Mouse (Mus musculus) ovary, postnatal 36 days (tissue): ENCODE data around the gene BC051665.
A peak's percentile ranks its signal among the peaks of the same experiment; 100 is the strongest.

Source experiments
- DNase-seq: peaks from one replicate; pipeline ENCODE4 v3.0.0; 2022; ENCODE audit warnings: low spot score, mixed read lengths

BC051665 gene

DNA sequence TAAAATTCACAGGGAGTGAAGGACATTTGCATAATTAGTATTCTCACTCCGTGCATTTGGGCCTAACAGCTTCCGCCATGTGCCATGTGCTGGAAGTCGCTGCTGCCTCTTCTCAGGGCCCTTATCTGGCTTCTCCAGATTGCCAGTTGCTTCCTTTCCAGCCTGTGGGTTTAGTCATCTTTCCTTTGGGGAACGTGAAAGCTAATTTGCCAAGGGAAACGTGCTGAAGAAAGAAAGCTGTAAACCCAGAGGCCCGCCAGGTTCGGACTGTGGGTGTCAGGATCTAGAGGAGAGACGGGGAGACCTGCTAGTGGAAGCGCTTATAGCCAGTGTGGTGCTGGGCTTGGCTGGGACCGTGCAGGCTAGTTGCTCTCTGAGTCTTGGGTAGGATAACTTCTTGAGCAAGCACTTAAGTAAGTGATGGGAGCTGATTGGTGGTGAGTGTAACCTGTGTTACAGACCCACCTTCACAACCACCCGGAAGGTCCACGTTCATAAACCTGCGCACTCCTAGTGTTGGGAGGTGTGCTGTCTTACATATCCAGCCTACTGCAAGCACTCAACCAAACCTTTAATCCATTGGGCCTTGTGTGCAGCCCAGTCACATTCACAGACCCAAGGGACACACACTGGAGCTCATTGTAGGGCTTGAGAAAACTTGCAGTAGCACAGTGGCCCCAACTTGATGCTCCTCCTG, 42.6 kb downstream of the BC051665 start:
- DNase-seq: no peak

DNA sequence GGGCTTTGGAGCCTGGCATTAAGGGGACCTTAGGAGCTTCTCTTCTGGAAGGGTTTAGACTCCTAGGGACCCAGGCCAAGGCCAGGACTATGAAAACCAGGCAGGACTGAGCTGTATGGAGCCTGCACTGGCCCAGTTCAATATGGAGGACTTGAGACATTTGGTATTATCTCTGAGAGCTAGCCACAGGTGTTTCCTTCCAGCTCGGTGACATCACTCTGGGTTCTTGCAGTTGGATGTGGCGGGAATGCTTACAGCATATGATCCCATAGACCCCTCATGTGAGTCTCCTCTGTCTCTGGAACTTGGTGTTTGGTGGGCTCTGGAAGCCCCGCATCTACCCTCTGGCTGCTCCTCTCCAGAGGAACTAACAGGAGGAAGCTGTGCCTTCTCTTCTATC, 43.6 kb downstream of the BC051665 start:
- no peak for DNase-seq

DNA sequence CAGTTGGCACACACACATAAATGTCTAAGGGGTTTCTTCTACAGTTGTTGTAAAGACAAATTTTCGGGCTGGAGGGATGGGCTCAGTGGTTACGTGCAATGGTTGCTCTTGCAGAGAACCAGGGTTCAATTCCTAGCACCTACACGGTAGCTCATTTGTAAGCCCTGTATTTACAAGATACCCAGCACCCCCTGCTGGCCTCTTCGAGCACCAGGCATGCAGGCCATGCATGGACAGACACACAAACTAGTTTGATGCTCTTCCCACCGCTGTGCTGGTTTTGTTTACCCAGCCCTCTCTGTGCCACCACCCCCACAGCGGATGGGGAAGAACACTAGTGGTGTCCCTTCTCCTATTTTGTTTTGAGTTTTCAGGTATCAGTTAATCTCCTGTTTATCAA, 45.9 kb downstream of the BC051665 start:
- no peak for DNase-seq

DNA sequence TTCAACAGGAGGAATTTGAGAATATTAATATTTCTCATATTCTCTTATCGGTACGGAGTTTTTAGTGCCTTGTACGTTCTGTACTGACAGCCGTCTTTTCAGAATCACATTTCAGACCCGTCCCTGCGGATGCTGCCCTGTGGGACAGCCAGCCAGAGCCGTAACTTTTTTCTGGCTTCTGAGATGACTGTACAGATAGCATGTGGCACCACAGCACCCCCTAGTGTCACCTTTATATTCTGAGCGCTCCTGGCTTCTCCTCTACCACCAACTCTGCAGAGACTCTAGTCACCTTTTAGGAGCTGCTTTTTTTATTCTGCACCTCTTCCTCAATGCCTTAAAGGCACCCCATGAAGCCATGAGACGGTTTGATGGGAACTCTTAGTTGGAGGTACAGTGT, 47.7 kb downstream of the BC051665 start:
- peak; percentile 53 for DNase-seq

DNA sequence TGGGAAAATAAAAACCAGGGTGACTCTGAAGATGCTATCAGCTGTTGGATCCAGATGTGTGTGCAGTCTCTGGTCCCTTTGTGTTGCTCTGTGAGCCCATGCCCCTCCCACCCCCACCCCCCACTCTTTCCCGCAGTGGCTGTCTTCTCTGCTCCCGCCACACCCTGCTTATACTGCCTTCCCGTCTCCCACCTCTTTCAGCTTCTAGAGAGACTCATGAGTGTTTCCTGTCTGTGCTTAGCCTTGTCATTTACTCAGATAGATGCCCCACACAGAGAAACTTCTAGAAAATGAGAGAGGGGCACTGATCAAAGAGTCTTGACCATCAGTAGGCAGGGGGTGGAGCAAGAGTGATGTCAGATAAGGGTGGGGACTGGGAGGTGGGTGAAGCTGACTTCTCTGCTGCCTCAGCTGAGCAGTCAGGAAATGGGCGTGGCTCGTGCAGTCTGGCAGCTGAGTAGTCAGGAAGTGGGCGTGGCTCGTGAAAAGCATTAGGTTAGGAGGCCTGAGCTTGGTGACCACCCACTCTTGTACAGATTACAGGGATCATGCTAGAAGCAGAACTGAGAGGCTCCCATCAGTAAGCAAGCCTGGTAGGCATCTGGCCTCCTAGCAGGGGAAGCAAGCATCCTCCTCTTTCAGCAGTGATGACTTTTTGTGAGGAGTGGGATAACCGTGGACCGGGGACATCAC, 48.4 kb downstream of the BC051665 start:
- DNase-seq: peak; percentile 59

DNA sequence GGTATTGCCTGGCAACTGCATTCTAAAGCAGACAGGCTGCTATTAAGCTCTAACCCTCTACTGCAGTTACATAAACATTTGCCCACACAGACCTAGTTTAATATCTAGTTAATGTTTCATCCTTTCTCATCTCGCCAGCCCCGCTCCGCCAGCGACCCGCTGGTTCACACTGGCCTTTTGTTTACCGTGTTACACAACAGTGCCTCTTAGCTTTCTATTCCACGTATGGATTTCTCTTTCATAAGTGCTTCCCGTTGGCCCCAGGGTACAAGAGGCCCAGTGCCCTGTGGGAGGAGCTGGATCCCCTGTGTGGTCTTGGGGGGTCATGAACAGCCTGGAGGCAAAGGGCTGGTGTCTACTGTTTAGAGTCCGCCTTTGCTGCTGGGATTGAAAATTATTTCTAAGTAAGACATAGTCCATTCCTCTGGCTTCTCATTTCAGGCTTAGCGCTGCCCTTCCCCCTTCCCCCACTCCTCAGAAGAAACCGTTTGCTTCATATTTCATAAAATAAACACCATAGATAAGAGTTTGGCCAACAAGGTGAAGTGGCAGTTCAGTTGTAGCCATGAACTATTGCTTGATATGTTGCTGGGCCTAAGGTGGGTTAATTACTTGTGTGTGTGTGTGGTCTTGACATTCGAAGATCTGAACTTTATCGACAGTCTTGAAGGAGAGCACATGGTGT, 49.6 kb downstream of the BC051665 start:
- no peak for DNase-seq

DNA sequence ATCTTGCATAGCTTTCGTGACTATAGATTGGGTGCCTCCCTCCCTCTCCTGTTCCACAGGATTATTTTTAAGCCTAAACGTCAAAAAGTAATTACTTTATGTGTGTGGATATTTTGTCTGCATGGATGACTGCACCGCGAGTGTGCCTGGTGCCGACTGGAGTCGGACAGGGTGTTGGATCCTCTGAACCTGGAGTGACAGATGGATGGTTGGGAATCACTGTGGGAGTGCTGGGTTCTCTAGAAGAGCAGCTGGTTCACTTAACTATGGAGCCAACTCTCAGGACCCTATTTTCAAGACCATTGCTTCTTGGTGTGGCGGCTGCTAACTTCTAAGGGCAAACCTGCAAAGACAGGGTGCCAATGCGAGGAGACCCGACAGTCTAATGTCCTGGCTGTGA, 50.9 kb downstream of the BC051665 start:
- no peak for DNase-seq
